Mouse (Mus musculus): ENCODE data around the gene Hnrnpll. TPM values are rescaled to one million over a fixed set of nuclear protein-coding genes. Genes with fewer than 3 reads are reported as not detected.
"Not testable (repeated sequence)": the region's sequence is repeated elsewhere in the genome, so short reads cannot be mapped to it uniquely, and the experiment has no call there.

Gene Hnrnpll
- total RNA-seq, 2 experiments from 2014 or later: 61.4 to 88.2 TPM

DNA sequence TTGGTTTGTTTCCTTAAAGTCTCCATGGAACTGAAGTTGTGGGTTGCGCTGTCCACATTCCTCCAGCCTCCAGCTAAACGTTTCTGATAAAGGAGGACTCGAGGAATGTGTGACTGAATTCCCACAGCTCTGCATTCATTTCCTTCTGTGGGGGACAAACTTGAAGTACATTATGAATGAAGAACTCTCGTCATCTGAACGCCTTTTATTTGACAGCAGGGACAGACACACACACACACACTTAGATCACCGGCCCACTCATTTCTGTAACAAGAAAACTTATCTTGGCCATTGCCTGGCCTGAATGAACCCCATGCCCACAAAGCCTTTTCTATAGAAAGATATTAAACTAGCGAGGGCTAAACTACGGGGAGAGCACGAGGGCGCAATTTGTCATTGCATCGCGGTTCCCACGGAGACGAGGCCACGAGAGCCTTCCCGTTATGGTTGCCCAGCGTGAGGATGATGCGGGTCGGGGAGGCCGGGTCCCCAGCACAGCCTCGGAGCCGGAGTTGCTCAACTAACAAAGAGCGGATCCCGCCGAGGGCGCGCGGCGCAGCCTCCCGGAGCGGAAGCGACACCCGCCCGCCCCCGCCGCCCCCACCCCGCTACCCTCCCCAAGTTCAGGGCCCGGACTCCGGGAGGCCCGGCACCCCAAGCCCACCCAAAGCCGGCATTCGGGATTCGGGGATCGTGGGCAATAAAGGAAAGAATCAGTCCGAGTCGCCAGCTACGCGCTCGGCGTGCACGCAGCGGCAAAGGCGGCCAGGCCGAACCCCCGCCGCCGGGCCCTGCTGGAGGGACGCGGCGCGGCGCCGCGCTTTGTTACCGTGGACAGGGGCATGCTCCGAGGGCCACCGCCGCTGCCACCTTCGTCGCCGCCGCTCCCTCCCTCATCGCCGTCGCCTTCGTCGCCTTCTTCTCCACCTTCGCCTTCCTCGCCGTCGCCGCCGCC, 1.0 kb downstream of the Hnrnpll start:
- peak; percentile 53 for ATAC-seq (replicated peaks; ENCODE audit: poor library complexity, severe bottlenecking)

DNA sequence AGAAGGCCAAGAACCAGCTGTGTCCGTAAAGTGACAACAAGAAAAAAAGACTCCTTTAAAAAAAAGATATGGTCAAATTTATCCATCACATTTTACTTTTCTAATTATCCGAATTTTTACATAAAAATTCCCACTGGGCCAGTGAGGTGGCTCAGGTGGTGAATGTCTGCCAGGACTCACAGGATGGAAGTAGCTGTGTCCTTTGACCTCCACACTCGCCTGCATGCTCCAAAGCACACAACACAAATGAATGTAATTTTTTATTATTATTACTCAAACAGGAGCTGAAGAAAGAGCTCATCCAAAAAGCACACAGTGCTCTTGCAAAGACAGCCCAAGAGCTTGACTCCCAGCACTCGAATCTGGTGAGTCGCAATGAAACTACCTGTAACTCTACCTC, 2.0 kb downstream of the Hnrnpll start:
- ATAC-seq (replicated peaks; ENCODE audit: poor library complexity, severe bottlenecking): no peak

DNA sequence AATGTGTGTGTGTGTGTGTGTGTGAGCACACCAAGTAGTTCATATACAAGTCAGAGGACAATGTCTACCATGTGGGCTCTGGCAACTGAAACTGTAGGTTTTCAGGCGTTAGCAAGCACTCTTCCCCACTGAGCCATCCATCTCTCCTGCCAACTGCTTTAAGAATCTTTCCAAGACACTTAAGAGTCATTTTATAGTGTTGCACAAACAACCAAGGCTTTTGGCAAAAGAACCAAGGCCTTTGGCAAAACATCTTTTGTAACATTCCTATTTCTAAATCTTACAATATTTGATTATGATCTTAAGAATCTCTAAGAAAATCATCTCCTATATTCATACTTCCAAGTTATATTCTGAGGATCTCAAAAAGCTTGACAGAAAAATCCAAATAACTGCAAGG, 2.4 kb downstream of the Hnrnpll start:
- no peak for ATAC-seq (replicated peaks; ENCODE audit: poor library complexity, severe bottlenecking)

DNA sequence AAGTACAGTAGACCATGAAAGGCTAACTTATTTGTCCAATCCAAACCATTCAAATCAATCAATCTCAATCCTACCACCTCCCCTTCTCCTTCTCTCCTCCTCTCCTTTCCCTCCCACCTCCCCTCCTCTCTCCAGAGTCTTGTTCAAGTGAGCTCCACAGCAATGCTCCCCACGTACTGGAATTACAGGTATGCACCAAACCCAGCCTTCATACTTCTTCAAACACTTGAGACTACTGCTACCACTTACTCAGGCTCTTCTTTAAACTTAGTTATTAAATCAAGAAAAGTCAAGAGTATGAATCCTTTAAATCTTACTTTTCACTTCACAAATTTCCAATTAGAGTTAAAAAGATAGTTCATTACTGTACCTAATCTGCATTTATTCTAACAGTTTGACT, 3.6 kb downstream of the Hnrnpll start:
- ATAC-seq (replicated peaks; ENCODE audit: poor library complexity, severe bottlenecking): no peak

DNA sequence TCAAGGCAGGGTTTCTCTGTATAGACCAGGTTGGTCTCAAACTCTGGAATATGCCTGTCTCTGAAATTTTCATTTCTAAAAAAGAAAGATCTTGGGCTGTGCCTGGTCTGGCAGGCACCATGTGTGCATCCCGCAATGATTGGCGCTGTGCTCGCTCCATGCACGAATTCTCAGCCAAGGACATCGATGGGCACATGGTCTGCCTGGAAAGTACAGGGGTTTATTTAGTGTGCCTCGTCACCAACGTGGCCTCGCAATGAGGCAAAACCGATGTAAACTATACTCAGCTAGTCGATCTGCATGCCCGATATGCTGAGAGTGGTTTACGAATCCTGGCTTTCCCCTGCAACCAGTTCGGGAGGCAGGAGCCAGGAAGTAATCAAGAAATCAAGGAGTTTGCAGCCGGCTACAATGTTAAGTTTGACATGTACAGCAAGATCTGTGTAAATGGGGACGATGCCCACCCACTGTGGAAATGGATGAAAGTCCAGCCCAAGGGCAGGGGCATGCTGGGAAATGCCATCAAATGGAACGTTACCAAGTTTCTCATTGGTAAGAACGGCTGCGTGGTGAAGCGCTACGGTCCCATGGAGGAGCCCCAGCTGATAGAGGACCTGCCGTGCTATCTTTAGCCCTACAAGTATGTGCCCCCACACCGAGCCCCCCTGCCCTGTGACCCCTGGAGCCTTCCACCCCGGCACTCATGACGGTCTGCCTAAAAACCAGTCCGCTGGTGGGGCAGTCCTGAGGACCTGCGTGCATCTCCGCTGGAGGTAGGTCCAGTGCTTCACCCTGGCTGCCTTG, 8.0 kb downstream of the Hnrnpll start:
- no peak for ATAC-seq (replicated peaks; ENCODE audit: poor library complexity, severe bottlenecking)

DNA sequence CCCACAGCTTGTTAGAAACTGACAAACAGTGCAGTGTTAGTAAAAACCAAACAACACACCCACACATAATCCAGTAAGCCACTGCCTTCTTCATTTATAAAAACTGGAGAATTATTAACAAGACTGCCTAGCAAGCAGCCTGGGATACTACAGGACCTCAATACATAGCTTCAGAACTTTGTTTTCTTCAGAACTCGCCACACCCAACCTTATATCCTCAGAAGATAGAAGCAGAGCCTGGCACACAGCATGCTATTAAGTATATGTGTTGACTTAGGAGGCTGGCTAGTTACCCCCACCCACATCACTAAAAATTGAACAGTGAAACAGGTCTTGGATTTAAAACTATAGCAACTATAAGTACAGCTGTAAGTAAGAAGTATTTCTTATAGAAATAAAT, 10.5 kb downstream of the Hnrnpll start:
- ATAC-seq (replicated peaks; ENCODE audit: poor library complexity, severe bottlenecking): no peak

DNA sequence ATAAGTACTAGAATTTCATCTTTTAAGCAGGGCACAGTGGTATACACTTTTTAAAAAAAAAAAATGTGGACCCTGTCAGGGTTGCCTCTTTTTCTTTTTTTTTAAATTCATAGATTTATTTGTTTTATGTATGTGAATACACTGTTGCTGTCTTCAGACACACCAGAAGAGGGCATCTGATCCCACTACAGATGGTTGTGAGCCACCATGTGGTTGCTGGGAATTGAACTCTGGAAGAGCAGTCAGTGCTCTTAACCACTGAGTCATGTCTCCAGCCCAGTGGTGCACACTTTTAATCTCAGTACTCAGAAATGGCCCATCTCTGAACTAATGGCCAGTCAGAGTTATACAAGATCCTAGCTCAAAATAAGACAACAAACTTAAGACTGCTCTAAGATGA, 12.8 kb downstream of the Hnrnpll start:
- not testable (repeated sequence) for ATAC-seq (replicated peaks; ENCODE audit: poor library complexity, severe bottlenecking)

DNA sequence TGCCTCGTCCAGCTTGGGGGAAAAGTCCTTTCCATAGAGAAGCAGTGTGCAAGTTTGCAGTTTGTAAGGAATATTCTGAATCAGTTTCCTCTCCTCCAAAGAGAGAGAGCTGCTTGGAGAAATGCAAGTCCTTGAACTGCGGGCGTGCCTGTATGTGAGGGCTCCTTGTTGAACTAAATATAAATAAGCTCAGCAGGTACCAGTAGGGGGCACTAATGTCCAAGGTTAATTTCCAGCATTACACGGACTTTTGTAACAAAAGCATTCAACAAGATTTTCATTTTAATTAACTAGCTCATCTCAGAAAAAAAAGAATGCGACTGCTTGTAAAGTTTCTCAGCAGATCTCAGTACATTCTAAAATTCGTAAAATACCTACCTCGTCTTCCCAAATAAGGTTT, 13.9 kb downstream of the Hnrnpll start:
- peak; percentile 68 for ATAC-seq (replicated peaks; ENCODE audit: poor library complexity, severe bottlenecking)

DNA sequence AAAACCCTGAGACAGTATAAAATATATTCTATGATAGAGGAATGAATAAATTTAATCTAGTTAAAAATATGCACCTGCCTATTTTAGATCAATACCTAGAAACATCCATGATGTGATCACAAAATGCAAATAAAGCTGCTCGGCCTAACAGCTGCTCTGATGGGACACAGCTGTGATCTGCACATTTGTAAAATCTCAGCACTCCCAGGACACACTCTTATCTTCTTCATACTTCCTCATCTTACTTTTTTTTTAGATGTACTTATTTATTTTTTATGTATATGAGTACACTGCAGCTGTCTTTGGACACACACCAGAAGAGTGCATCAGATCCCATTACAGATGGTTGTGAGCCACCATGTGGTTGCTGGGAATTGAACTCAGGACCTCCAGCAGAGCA, 20.4 kb downstream of the Hnrnpll start:
- no peak for ATAC-seq (replicated peaks; ENCODE audit: poor library complexity, severe bottlenecking)

DNA sequence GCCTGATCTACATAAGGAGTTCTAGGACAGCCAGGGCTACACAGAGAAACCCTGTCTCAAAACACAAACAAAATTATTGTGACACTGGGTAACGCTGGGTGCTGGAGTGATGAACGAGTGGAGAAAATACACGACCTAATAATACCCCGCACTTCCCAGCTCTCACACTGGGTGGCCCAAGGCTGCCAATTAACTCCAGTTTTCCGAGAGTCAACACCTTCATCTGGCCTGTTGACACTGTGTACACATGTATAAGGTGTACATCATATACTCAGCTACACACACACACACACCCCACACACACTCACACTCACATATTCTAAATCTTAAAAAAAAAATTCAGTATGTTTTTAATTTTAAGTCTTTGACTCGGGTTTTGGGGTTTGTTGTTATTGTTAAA, 33.5 kb downstream of the Hnrnpll start:
- no peak for ATAC-seq (replicated peaks; ENCODE audit: poor library complexity, severe bottlenecking)

DNA sequence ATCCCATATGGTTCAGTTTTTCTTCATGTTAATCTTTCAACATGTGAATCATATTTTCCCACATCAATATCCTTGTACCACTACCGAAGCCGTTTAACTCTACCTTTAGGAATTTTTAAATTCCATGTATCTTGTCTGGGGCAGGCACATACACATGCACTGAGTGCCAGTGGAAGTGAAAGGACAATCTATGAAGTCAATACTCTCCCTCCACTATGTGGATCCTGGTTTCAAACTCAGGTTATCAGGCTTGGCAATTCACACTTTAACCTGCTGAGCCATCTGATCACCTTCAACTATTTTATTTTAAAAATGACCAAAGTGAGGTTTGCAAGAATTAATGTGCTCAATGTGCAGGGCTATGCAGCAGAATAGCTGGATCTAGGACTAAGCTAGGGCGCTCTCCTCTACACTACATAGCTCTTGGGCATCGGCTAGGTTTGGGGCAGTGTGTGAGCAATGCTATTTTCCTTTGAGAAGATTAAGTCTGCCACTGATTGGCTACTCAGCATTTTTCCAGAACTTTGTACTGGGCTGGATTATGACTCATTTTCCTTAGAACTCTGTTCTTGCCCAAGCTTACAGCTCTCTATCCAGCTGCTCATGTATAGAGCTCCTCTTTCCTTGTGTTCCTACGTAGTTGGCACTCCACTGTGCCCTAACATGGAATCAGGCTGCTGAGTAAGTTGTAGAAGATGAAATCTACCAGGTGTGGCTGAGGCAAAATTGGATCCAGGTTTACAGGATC, 35.8 kb downstream of the Hnrnpll start:
- no peak for ATAC-seq (replicated peaks; ENCODE audit: poor library complexity, severe bottlenecking)

DNA sequence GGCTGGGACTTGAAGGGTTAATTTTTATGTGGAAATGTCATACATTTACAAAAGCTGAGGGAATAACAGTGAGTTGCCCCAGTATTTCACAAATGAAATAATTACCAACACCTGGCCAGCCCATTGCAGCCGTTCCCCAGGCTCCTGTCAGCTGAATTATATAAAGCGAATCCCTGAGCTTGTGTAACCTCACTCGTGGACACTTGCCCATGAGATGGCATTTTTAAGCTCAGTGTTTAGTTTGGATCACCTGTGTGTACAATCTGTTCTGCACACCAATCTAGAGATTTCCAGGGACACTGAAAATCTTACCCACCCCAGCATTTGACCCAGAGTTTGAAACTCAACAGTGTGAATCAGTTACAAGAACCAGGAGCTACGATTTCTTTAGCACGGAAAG, 40.0 kb downstream of the Hnrnpll start:
- ATAC-seq (replicated peaks; ENCODE audit: poor library complexity, severe bottlenecking): no peak

DNA sequence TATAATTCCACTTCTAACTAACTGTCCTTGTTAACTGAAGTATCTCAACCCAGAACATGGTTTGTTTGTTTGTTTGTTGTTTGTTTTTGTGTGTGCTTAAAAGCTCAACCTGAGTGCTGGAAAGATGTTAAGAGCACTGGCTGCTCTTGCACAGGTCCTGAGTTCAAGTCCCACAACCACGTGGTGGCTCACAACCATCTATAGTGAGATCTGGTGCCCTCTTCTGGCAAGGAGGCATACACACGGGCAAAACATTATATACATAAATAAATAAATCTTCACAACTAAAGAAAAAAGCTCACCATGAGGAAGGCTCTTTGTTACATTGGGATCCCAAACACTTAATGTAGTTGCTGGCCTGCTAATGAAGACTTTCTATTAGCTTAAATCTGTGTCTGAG, 41.6 kb downstream of the Hnrnpll start:
- no peak for ATAC-seq (replicated peaks; ENCODE audit: poor library complexity, severe bottlenecking)

DNA sequence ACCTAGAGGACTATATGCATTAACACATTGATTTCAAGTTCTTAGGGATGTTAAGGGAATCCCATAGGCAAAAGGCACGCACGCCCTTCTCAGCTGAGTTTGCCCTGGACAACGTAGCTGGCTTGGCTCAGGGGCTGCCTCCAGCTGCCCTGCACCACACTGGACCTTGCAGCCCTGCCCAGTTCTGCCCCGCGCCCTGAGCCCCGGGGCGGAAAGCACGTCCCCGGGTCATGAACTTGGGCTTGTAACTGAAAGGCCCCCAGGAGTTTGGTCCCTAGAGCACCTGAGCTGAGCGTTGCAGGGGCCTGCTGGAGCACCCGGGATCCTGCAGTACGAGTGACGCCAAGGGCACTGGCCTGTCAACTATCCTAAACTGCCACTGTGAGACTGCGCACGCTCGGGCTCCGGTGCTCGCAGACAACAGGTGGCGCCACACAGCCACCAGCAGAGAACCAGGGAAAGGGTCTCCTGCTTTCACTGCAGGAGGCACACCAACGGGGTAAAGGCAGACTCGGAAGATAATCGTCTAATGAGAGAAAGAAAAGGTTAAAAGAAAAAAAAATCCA, 43.1 kb downstream of the Hnrnpll start:
- ATAC-seq (replicated peaks; ENCODE audit: poor library complexity, severe bottlenecking): peak; percentile 61; the same call in 1 of the 2 replicates

DNA sequence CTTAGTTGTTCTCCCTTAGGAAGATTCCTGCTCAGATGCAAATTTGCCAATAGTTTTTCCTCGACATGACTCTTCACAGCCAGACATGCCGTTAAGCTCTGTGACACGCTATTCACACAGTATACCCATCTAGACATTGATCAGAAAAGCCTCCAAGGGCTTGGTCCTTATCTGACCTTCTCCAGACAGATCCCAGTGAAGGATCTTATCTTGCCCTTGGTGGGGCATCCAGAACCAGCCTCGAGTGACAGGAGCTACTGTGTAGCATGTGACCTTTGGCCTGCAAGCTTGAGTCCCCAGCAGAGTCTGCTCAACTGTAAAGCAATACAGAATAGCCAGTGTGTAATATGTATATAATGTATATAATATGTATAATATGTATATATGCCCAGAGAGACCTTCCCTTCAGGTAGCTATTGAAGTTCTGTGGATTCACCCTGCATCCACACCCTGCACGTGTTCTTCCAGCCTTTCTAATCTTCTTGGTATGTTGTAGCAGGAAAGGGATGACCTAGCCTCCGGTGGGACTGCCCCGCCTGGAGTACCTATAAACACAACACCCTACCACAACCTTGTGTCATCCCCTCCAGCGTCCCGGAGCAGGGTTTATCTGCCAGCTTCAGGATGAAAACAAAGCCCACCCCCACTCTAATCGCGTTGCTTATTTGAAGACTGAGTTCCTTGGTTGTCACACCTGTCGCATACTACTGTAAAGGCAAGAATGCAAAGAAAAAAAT, 43.7 kb downstream of the Hnrnpll start:
- no peak for ATAC-seq (replicated peaks; ENCODE audit: poor library complexity, severe bottlenecking)

DNA sequence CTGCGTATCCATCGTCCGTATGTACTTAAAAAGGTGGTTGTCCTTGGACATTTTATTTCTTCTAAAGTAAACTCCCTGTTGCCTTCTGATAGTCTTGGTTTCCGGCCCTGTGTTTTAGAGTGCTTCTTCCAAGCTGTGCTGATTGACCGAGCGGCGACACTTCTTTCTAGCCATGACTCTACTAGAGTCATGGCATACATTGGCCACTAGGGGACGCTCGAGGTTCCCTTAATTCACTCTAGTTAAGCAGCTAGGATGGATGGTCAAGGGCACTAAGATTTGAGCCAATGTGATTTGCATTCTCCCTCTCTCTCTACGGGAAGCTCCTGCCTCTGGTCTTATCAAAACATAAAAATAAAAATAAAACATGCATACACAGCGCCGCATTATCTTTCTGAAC, 44.7 kb downstream of the Hnrnpll start:
- peak; percentile 79 for ATAC-seq (replicated peaks; ENCODE audit: poor library complexity, severe bottlenecking)

DNA sequence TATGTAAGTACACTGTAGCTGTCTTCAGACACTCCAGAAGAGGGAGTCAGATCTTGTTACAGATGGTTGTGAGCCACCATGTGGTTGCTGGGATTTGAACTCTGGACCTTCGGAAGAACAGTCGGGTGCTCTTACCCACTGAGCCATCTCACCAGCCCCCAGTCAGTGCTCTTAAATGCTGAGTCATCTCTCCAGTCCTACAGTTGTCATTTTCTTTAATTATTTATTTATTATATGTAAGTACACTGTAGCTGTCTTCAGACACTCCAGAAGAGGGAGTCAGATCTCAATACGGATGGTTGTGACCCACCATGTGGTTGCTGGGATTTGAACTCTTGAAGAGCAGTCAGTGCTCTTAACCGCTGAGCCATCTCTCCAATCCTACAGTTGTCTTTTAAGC, 45.7 kb downstream of the Hnrnpll start:
- not testable (repeated sequence) for ATAC-seq (replicated peaks; ENCODE audit: poor library complexity, severe bottlenecking)

DNA sequence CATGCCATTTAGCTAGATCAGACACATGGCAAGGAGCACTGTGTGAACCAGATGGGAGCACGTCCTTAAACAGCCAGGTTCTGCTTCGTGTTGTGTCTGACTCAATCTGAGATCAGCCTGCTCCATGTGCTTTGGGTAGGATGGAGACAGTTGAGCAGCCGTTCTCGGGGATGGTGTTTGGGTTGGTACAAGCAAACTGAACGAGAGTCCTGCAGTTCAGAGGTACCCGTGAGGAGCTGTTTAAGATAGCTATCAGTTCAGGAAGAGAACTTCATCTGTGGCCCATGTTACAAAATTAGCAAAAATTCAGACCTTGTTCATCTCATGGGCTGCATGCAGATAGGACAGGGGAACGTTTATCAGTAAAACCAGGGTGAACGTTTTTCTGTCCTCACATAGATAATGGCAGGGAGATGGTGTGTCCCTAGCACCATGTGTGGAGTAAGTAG, 47.7 kb downstream of the Hnrnpll start:
- no peak for ATAC-seq (replicated peaks; ENCODE audit: poor library complexity, severe bottlenecking)

DNA sequence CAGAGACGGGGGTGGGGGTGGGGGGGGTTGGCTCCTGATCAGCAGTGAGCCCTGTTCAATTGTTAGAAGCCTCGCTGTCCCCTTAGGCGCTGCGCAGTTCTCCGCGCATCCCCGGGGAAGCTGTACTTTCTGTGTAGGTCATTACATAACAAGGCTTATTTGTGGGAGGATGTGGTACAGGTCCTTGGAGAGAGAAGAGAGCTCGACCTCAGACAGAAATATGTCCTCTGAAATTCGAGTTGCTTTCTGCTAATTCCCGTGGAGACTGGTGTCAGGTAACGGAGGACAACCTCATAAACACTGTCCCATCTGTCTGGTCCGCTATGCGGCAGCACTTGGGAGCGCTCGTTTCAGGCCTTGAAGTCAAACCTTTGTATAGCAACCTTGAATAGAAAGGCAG, 52.2 kb downstream of the Hnrnpll start:
- ATAC-seq (replicated peaks; ENCODE audit: poor library complexity, severe bottlenecking): peak; percentile 35; the same call in 1 of the 2 replicates

DNA sequence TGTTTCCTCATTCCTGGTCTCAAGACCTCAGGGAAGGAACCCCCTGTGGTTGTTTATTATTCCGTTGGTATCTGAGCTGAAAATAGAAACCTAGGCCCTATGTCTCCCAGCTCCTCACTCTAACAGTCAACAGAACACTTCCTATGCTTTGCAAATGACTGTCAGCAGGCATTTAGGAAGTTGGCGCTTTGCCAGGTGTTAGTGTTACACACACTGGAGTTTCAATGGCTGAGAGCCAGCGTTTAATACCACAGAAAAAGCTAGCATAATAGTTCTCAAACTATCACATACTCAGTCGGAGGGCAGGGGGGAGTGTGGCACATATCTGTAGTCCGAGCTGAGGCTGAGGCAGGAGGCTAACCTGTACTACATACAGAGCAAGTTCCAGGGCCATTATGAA, 53.3 kb downstream of the Hnrnpll start:
- ATAC-seq (replicated peaks; ENCODE audit: poor library complexity, severe bottlenecking): peak; percentile 54
